Mouse (Mus musculus) erythroblast, embryonic 14.5 days (primary cell): Measurements from ENCODE around the gene Krtap10-10. TPM values are rescaled to one million over a fixed set of nuclear protein-coding genes. Genes with fewer than 3 reads are reported as not detected.

ENCODE experiments used
- H3K27me3 ChIP-seq: 2 replicates; pipeline ENCODE4 v1.6.1; 2012; ENCODE audit warnings: inconsistent platforms; ENCODE audit not compliant: control insufficient read depth
- H3K36me3 ChIP-seq: 2 replicates; pipeline ENCODE4 v1.6.1; 2012; ENCODE audit warnings: mild to moderate bottlenecking, inconsistent platforms; ENCODE audit not compliant: control insufficient read depth
- H3K4me1 ChIP-seq: 2 replicates; pipeline ENCODE4 v1.6.1; 2012; ENCODE audit warnings: inconsistent platforms; ENCODE audit not compliant: control insufficient read depth
- H3K4me3 ChIP-seq: replicated peaks from 2 replicates; pipeline ENCODE3; 2012; ENCODE audit warnings: moderate library complexity, mild to moderate bottlenecking, inconsistent platforms
- H3K9me3 ChIP-seq: 2 replicates; pipeline ENCODE4 v1.6.1; 2012; ENCODE audit warnings: low read length, inconsistent platforms, mixed read lengths; ENCODE audit not compliant: control insufficient read depth
- GATA1 ChIP-seq: IDR thresholded peaks from 2 replicates; pipeline ENCODE4 v1.6.1; 2012; ENCODE audit warnings: low read length, inconsistent platforms, mixed read lengths
- TAL1 ChIP-seq: IDR thresholded peaks from 3 replicates; pipeline ENCODE4 v1.6.1; 2012; ENCODE audit warnings: low read length, inconsistent platforms, mixed read lengths
- polyA plus RNA-seq: library from polyadenylated mRNA; stranded (reverse); fragments of >175 nt; gene quantifications from 2 replicates; pipeline ENCODE4 v1.2.3, GENCODE M21; 2012

Gene Krtap10-10
- polyA plus RNA-seq, 1 experiment = not detected

DNA sequence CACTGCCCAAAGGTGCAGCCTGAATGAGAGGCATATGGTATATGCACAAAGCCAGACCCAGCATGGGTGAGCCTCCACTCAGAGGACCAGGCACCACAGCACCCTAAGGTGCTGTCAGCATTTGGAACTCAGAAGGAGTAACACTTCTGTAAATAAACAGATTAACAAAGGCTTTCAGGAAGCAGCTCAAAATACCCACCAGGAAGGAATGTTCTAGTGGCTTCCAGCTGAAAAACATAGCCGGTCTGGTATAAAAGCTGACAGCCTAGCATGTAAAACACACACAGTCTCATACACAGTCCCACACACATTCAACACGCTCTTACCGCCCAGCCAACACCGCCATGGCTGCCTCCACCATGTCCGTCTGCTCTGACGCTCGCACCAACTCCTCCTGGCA, 25.9 kb downstream of the Krtap10-10 start, which contains the start of gene Gm3285:
TSS of gene Gm3285 (plus strand) at position 301 of the 400 bp plus-strand sequence.
- Histone ChIP-seq H3K9me3 (peaks cover 4% of the 10 kb centered on the region; the same call in 1 of the 2 replicates), H3K4me3 (no peak within 1 kb of the TSS), H3K4me1 (peaks cover 5% of the 10 kb centered on the region), H3K27me3 (no peaks in the 10 kb centered on the region), H3K36me3 (no peaks in the 10 kb centered on the region)
- TF ChIP-seq GATA1 (no peak), TAL1 (no peak)

- Histone ChIP-seq H3K27me3 (no peaks in the 10 kb centered on the region), H3K4me1 (peaks cover 5% of the 10 kb centered on the region), H3K36me3 (no peaks in the 10 kb centered on the region), H3K9me3 (no peaks in the 10 kb centered on the region), H3K4me3 (peak overlapping the region; percentile 14)
- TF ChIP-seq TAL1 (no peak), GATA1 (no peak)
These were observed 28.5 kb downstream of the Krtap10-10 start for GRCm38 (mm10) chr10:77864067-77864761.

GRCm38 (mm10) chr10:77864762-77865143, 29.0 kb downstream of the Krtap10-10 start:
- Histone ChIP-seq H3K4me1 (peaks cover 5% of the 10 kb centered on the region), H3K36me3 (no peaks in the 10 kb centered on the region), H3K4me3 (peak overlapping the region; percentile 14), H3K27me3 (no peaks in the 10 kb centered on the region), H3K9me3 (no peaks in the 10 kb centered on the region)
- TF ChIP-seq TAL1 = no peak
- no peak for TF ChIP-seq GATA1

- no peaks in the 10 kb centered on the region for H3K27me3 ChIP-seq
- H3K9me3 ChIP-seq = peaks cover 3% of the 10 kb centered on the region
- H3K4me1 ChIP-seq = peaks cover 5% of the 10 kb centered on the region
- no peaks in the 10 kb centered on the region for H3K36me3 ChIP-seq
- H3K4me3 ChIP-seq = no peak overlapping the region
- no peak for TF ChIP-seq TAL1
- no peak for TF ChIP-seq GATA1
These were observed 31.8 kb downstream of the Krtap10-10 start for GRCm38 (mm10) chr10:77867546-77867945.

DNA sequence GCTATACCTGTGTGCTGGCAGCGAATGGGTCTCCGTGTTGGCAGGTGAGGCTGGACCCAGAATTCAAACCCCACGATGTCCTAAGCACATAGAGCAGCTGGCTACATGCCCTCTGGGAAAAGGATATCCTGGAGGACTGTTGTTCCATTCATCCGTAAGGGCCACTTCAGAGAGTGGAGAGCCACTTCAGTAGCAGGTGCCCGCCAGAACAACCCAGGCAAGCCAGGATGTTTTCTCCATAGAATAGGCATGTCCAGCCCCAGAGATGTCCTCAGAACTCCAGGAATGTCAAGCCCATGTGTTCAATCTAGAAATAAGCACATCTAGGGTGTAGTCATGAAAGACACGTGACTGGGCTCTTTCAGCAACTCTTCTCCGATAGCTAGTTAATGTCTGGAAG, 33.9 kb downstream of the Krtap10-10 start:
- TF ChIP-seq GATA1 = no peak
- TF ChIP-seq TAL1 = no peak
- Histone ChIP-seq H3K9me3 (peaks cover 3% of the 10 kb centered on the region), H3K36me3 (no peaks in the 10 kb centered on the region), H3K27me3 (no peaks in the 10 kb centered on the region), H3K4me3 (no peak overlapping the region), H3K4me1 (peaks cover 1% of the 10 kb centered on the region)

DNA sequence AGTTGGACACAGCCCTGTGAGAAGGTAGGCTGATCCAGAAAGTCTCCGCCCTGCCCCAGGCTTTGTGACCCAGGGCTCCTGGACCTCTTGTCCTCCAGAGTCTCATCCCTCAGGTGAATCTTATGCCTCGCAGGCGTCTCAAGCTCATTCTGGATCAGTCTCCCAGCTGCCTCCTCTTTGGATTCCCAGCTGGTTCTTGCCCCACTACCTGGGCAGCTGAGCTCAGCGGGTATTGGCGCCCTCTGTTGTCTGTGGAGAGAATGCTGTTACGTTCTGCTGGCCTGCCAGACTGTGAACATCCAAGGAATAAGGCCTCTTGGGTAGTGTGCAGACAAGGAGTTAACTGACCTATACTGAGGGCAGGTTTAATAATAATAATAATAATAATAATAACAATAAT, 43.2 kb downstream of the Krtap10-10 start:
- Histone ChIP-seq H3K9me3 (peaks cover 2% of the 10 kb centered on the region; the same call in 1 of the 2 replicates), H3K4me3 (no peak overlapping the region), H3K36me3 (no peaks in the 10 kb centered on the region), H3K4me1 (no peaks in the 10 kb centered on the region), H3K27me3 (no peaks in the 10 kb centered on the region)
- TF ChIP-seq GATA1 = no peak
- TF ChIP-seq TAL1 = no peak

- Histone ChIP-seq H3K36me3 (no peaks in the 10 kb centered on the region), H3K4me1 (no peaks in the 10 kb centered on the region), H3K27me3 (no peaks in the 10 kb centered on the region), H3K4me3 (no peak overlapping the region), H3K9me3 (peaks cover 2% of the 10 kb centered on the region; the same call in 1 of the 2 replicates)
- no peak for TF ChIP-seq TAL1
- no peak for TF ChIP-seq GATA1
These were observed 44.6 kb downstream of the Krtap10-10 start for GRCm38 (mm10) chr10:77880305-77880704.

DNA sequence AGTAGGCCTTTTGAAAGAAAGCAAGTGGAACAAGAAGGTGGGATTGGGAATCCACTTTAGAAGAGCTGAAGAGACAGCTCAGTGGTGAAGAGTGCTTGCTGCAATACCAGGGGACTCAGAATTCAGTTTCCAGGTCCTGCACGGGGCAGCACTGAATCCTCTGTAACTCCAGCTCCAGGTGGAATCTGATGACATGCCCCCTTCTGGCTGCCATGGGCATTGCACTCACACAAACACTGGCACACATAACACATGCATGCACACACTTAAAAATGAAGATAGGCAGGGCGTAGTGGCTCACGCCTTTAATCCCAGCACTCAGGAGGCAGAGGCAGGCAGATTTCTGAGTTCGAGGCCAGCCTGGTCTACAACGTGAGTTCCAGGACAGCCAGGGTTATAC, 46.8 kb downstream of the Krtap10-10 start:
- Histone ChIP-seq H3K9me3 (peaks cover 2% of the 10 kb centered on the region; the same call in 1 of the 2 replicates), H3K36me3 (no peaks in the 10 kb centered on the region), H3K4me1 (no peaks in the 10 kb centered on the region), H3K4me3 (no peak overlapping the region), H3K27me3 (no peaks in the 10 kb centered on the region)
- TF ChIP-seq TAL1 = no peak
- TF ChIP-seq GATA1 = no peak

DNA sequence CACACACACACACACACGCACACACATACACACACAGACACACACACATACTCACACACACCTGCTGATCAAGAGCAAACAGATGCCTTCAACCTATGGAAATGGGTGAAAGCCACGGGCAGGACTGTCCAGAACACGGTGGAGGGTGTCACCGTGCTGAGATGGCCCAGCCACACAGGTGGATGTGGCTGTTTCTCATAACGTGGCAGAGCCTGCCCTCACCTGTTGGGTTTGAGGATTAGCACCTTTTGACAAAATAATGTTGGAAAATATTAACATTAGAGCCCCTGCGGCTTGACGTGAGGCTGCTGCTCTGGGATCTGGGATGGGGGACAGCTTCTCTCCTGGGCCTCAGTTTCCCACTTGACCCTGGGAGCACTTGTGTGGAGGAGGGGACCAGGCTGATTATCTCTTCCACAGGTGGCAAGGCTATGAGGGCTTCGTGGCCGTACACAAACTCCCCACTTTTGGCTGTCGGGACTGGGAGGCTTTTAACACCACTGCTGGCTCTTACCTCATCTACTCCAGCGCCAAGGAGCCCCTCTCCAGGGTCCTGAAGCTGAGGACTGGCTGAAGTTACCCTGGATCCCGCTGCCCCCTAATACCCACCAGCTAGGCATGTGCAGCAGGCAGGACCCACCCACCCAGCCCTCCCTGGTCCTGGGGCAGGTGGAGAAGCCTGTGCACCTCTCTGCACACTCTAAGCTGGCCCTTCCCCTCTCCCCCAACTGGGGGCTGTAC, 50.4 kb downstream of the Krtap10-10 start:
- Histone ChIP-seq H3K4me3 (no peak overlapping the region), H3K36me3 (no peaks in the 10 kb centered on the region), H3K4me1 (no peaks in the 10 kb centered on the region), H3K27me3 (no peaks in the 10 kb centered on the region), H3K9me3 (peaks cover 2% of the 10 kb centered on the region; the same call in 1 of the 2 replicates)
- TF ChIP-seq TAL1 = no peak
- no peak for TF ChIP-seq GATA1

Other genes with a start within 250 kb of the Krtap10-10 start
- 3.1 and 3.3 TPM in 2 replicates for gene Sumo3, start 229.8 kb upstream of the Krtap10-10 start, polyA plus RNA-seq
- gene Gm49325, start 229.8 kb upstream of the Krtap10-10 start, polyA plus RNA-seq = not detected in 2 replicates
- 2.6 and 2.9 TPM in 2 replicates for gene Ube2g2, start 213.7 kb upstream of the Krtap10-10 start, polyA plus RNA-seq
- gene Tspear, start 149.4 kb upstream of the Krtap10-10 start, polyA plus RNA-seq = not detected in 2 replicates
- gene Gm19402, start 145.2 kb upstream of the Krtap10-10 start, polyA plus RNA-seq = not detected in 2 replicates
- gene Gm9508, start 138.7 kb upstream of the Krtap10-10 start, polyA plus RNA-seq = not detected in 2 replicates
- gene Gm10272, start 129.3 kb upstream of the Krtap10-10 start, polyA plus RNA-seq = not detected in 2 replicates
- not detected in 2 replicates for gene Gm10024, start 124.5 kb upstream of the Krtap10-10 start, polyA plus RNA-seq
- gene Gm10142, start 120.1 kb upstream of the Krtap10-10 start, polyA plus RNA-seq = not detected in 2 replicates
- not detected in 2 replicates for gene Krtap12-1, start 115.3 kb upstream of the Krtap10-10 start, polyA plus RNA-seq
- not detected in 2 replicates for gene Gm10100, start 109.5 kb upstream of the Krtap10-10 start, polyA plus RNA-seq
- not detected in 2 replicates for gene Gm18596, start 93.3 kb upstream of the Krtap10-10 start, polyA plus RNA-seq
- gene Gm9736, start 84.6 kb upstream of the Krtap10-10 start, polyA plus RNA-seq = not detected in 2 replicates
- gene Gm3233, start 76.3 kb upstream of the Krtap10-10 start, polyA plus RNA-seq = not detected in 2 replicates
- gene Gm3238, start 64.6 kb upstream of the Krtap10-10 start, polyA plus RNA-seq = not detected in 2 replicates
- gene Gm7138, start 59.0 kb upstream of the Krtap10-10 start, polyA plus RNA-seq = not detected in 2 replicates
- not detected in 2 replicates for gene Gm3250, start 53.4 kb upstream of the Krtap10-10 start, polyA plus RNA-seq
- gene Gm7137, start 47.7 kb upstream of the Krtap10-10 start, polyA plus RNA-seq = not detected in 2 replicates
- gene Gm9639, start 40.9 kb upstream of the Krtap10-10 start, polyA plus RNA-seq = not detected in 2 replicates
- gene Gm19668, start 36.8 kb upstream of the Krtap10-10 start, polyA plus RNA-seq = not detected in 2 replicates
- gene Gm9507, start 24.1 kb upstream of the Krtap10-10 start, polyA plus RNA-seq = not detected in 2 replicates
- not detected in 2 replicates for gene Gm2696, start 21.3 kb upstream of the Krtap10-10 start, polyA plus RNA-seq
- not detected in 2 replicates for gene Krtap10-4, start 8.9 kb upstream of the Krtap10-10 start, polyA plus RNA-seq
- gene Gm36176, start 10.9 kb downstream of the Krtap10-10 start, polyA plus RNA-seq = not detected in 2 replicates
- not detected in 2 replicates for gene Gm10318, start 16.9 kb downstream of the Krtap10-10 start, polyA plus RNA-seq
- not detected in 2 replicates for gene Gm3285, start 26.0 kb downstream of the Krtap10-10 start, polyA plus RNA-seq
- gene Lrrc3, start 66.6 kb downstream of the Krtap10-10 start, polyA plus RNA-seq = 0.01 TPM in 1 of 2 replicates, not detected in the other
- 0.01 and 0.02 TPM in 2 replicates for gene Trpm2, start 134.6 kb downstream of the Krtap10-10 start, polyA plus RNA-seq
- gene 1810043G02Rik, start 142.6 kb downstream of the Krtap10-10 start, polyA plus RNA-seq = 1.2 and 2.4 TPM in 2 replicates
- 21.8 and 26.2 TPM in 2 replicates for gene Pfkl, start 174.1 kb downstream of the Krtap10-10 start, polyA plus RNA-seq
- gene Dnmt3l, start 206.0 kb downstream of the Krtap10-10 start, polyA plus RNA-seq = not detected in 2 replicates
- gene Aire, start 207.7 kb downstream of the Krtap10-10 start, polyA plus RNA-seq = not detected in 2 replicates
- 0.01 TPM in 1 of 2 replicates, not detected in the other for gene Icosl, start 233.4 kb downstream of the Krtap10-10 start, polyA plus RNA-seq